Mouse (Mus musculus): ENCODE measurements around the gene Spag16. TPM values are rescaled to one million over a fixed set of nuclear protein-coding genes. Genes with fewer than 3 reads are reported as not detected.
"Not testable (repeated sequence)": the region's sequence is repeated elsewhere in the genome, so short reads cannot be mapped to it uniquely, and the experiment has no call there.

Gene Spag16
- not detected for total RNA-seq (2022)

GRCm38 (mm10) chr1:69826806-69827703 lies at the start of gene Spag16:
Spag16 (plus strand) TSS chr1:69826970.
- no peak for DNase-seq (ENCODE audit: low spot score in 2 of 2)

DNA sequence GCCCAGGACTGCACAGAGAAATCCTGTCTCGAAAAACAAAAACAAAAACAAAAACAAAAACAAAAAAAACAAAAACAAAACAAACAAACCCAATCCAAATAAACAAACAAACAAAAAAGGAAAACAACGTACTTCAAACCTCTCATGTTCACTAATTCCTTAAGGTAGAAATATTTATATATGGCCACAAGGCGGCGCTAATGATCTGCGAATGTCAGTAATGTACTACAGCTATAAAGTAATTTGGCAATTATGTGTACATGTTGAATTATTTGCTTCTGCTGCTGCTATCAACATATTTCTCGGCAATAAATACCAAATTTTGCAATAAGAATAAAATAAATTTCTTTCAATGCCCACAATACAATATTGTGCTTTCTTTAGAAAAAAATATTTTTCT lies 41.6 kb upstream of the Spag16 start:
- DNase-seq (ENCODE audit: low spot score in 2 of 2): no peak

GRCm38 (mm10) chr1:69786716-69787115 lies 40.1 kb upstream of the Spag16 start:
- DNase-seq (ENCODE audit: low spot score in 2 of 2): no peak

- no peak for DNase-seq (ENCODE audit: low spot score in 2 of 2)
Measured at GRCm38 (mm10) chr1:69787379-69787778, 39.4 kb upstream of the Spag16 start.

DNA sequence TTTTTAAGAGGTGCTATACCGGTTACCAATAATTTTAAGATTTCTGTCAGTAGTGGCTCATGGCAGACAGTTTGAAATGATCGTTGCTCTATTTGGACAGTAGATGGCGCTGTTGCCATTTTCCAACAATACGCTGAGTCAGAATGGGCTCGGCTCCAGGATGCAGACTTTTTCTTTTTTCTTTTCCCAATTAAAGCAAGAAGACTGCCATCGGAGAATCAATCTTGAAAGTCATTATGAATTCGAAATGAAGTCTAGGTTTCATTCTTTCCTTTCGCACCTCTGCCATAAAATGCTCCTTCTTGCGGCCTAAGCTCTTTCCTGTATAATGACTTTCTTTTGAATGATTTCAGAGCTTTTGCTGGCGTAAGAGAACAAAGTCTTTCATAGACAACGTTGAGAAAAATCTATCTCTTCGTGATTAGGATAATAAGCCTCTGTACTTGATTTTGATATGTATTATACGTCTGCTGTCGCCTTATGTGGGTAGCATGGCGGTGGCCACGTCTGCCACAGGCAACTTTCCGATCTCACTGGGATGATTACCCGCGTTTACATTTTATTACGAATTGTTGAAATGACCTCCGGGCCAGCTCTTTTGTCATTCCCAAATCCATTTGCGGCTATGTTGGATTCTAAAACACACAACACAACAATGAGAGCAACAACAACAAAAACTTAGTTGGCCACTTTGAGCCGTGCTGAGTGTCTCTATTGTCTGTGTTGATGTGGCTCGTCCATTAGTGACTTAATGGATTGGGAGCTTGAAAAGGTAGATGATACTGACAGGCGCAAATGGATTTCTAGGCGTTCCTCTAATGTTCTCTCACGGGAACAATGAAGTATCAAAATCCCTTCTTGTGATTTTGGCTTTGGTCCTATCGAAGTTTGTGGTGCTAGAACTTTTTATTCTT lies 36.2 kb upstream of the Spag16 start:
- DNase-seq (ENCODE audit: low spot score in 2 of 2): no peak

DNA sequence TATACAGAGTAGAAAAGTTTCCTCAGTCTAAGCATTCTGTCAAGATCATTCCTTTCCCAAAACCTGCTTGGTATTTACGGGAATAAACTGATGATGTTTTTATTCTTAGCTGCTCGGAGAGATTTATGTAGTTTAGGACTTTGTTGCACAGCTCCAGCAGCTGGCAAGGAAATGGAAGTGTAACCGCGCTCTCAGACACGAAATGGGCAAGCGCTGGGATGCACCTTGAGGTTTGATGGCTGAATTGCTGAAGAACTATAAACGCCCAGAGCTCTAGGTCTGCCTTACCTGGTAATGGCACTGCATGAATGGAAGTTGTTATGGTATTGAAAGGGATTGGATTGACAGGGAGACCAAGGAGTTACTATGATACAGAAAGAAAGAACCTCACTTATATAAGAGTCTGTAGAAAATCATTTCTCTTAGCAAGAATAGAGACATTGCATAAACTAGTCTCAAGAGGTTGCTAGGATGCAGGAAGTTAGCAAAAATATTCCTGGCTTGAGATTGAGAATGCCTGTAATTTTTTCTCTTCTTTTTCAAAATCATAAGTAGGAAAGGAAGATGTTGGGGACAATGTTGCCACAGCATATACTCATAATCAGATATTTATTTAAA lies 27.7 kb upstream of the Spag16 start:
- DNase-seq (ENCODE audit: low spot score in 2 of 2): no peak

GRCm38 (mm10) chr1:69810161-69810560 lies 16.6 kb upstream of the Spag16 start:
- DNase-seq (ENCODE audit: low spot score in 2 of 2): no peak

DNA sequence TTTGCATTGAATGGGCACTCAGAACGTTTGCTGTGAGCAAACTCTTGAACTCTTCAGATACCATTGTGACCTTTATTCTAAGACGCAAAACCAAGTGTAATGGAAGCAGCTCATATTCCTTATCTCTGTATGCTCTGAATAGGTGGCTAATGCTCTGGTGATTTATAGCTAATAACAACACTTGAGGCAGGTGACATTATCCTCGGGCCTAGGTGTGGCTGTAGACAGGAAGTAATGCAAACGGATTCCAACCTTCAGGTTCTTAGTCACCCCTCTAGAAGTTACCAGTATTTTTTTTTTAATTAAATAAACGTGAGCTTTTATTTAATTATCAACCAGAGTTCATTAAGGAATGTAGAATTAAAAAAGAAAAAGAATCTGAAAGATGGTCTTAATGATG lies 1.1 kb upstream of the Spag16 start:
- not testable (repeated sequence) for DNase-seq (ENCODE audit: low spot score in 2 of 2)

DNA sequence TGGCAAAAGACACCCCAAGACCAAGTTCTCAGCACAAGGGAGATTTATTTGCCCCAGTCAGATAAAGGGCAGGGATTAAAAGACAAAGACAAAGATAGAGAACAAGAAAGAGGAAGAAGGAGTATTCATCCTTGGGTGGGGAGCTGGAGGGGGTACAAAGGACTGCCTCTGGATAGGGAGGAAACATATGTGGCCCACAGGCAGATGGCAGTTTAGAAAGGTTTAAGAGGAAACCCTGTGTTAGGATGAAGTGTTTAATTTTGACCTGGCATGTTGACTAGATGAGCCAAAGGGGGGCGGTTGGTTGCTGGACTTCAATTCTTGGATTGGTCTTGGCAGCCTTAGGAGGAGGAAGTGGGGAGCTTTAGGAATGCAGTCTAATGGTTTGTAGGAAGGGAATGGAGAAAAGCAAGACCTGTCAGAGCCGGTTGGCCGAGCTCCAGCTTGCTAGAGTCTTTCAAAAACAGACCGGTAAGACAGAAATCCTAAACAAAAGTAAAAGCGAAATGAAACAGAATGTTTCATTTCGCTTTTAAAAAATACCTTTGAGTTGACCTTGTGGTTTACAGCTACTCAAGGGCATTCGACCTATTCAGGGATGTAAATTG lies 2.2 kb downstream of the Spag16 start:
- DNase-seq (ENCODE audit: low spot score in 2 of 2): no peak

DNA sequence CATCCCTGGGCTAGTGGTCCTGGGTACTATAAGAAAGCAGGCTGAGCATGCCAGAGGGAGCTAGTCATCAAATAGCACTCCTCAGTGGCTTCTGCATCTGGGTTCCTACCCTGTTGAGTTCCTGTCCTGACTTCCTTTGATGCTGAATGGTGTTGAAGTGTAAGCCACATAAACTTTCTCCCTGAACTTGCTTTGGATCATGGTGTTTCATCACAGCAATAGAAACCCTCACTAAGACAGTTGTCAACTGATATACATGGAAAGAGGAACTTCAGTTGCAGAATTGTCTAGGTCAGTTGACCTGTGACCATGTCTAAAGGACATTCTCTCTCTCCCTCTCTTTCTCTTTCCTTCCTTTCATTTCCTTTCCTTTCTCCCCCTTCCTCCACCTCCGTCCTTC lies 3.8 kb downstream of the Spag16 start:
- DNase-seq (ENCODE audit: low spot score in 2 of 2): no peak

- DNase-seq (ENCODE audit: low spot score in 2 of 2): no peak
Measured at GRCm38 (mm10) chr1:69831002-69831401, 4.2 kb downstream of the Spag16 start.

DNA sequence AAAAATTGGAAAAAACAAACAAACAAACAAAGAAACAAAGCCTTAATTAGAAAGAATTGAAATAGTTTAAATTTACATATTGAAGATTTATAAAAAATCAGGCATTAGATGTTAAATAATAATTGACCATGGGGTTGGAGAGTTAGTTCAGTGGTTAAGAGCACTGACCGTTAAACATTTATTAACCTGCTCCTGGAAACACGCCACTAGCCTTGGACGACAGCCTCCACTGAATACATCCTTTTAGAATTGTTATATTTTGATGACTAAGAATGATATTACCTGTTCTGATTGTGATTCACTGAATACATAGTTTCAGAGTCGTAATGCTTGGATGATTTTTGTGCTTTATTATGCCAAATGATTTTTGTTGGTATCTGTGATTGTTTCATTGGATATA lies 6.7 kb downstream of the Spag16 start:
- DNase-seq (ENCODE audit: low spot score in 2 of 2): not testable (repeated sequence)

GRCm38 (mm10) chr1:69853436-69853835 lies 26.7 kb downstream of the Spag16 start:
- DNase-seq (ENCODE audit: low spot score in 2 of 2): no peak

DNA sequence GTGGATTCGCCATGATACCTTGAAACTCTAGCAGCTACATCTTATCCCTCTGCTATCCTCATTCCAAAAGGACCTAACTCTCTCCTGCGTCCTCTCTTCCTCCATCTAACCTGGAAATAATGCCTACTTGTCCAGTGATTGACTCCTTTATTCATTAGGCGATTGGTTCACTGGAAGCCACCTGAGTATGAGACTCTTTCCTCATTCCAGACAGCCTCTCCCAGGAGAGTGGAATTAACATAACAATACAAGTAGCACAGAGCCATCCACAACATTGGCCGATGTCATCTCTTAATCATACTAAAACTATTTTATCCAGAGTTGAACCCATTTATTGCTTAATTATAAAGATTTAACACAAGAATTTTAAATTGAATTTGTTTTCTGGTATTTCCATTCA lies 41.0 kb downstream of the Spag16 start:
- DNase-seq (ENCODE audit: low spot score in 2 of 2): no peak

- no peak for DNase-seq (ENCODE audit: low spot score in 2 of 2)
Measured at GRCm38 (mm10) chr1:69956606-69957005, 129.8 kb downstream of the Spag16 start.

- DNase-seq (ENCODE audit: low spot score in 2 of 2): no peak
Measured at GRCm38 (mm10) chr1:69996874-69997273, 170.1 kb downstream of the Spag16 start.

DNA sequence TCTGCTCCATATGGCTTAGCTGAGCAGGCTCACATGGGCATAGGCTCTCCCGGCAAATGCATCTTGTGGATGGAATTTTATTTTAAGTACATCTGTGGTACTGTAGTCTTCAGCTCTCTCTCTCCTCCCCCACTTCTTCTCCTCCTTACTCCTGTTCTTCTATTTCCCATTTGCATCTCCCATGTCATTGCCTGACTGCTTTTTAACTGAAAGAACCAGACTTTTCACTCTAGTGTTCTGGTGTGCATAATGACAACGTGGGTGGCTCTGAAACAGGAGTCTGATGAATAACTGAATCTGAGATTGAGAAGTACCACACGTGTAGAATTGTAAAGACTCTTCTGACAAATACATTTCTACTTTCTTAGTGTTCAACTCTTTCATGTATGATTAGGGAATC lies 186.2 kb downstream of the Spag16 start:
- no peak for DNase-seq (ENCODE audit: low spot score in 2 of 2)

DNA sequence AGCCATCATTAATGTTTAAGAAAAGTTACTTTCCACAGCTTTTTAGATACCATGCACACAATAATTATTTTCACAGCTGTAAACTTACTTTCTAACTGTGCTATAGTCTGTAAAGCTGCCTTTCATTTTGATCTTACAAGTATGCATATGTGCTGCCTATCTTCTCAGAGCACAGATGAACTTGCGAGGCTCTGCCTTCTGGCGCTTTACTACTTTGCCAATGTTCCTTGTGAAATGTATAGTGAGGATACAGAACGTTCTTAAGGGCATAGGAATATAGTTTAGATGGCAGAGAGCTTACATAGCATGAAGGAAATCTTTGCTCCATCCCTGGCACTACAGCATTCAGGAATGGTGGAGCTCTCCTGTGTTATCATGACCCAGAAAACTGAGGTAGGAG lies 210.6 kb downstream of the Spag16 start:
- no peak for DNase-seq (ENCODE audit: low spot score in 2 of 2)

DNA sequence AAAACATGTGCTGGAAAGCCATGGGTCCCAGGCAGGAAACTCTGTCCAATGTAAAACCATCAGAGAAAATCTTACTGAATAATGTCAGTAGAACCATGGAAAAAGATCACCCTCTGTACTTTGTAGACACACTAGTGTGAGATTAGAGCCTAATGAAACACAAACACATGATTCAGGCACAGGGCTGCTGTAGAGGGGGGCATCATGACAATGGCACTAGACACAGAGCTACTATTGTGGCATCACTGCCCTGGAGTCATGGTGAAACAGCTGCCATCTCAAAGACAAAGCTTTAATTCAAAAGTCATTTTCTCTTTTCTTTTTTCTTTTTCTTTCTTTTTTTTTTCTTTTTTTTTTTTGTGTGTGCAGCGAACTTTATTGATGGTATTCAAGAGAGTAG lies 240.6 kb downstream of the Spag16 start:
- no peak for DNase-seq (ENCODE audit: low spot score in 2 of 2)

- DNase-seq (ENCODE audit: low spot score in 2 of 2): no peak
Measured at GRCm38 (mm10) chr1:70073440-70073839, 246.7 kb downstream of the Spag16 start.

DNA sequence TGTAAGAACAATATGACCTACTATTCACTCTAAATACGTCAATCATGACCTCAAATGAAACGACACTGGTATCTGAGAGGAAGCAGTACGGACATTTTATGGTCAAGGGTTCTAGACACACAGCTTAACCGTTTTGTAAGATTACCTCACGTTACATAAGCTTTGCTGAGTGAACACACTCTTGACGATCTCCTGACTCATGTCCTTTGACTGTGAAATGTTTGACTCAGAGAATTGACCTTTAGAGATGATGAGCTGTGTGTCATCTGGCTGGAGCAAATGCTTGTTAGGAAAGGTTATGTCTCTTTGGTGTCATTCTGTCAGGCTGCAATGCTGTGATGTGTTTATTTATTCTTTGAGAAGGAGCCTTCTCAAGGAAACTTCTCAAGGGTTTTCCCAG lies 252.0 kb downstream of the Spag16 start:
- DNase-seq (ENCODE audit: low spot score in 2 of 2): no peak
